Mouse (Mus musculus) cerebellum, adult 2 months (tissue): ENCODE results near the gene Ccnd1.

Source experiments
- CTCF ChIP-seq: fragments of 200-500 bp; IDR thresholded peaks from 2 replicates; pipeline ENCODE4 v1.5.1; 2011; ENCODE audit warnings: low read depth, mild to moderate bottlenecking, control low read depth, low read length, moderate library complexity, borderline replicate concordance; ENCODE audit not compliant: insufficient read depth
- POLR2A ChIP-seq: fragments of 200-500 bp; IDR thresholded peaks from 2 replicates; pipeline ENCODE4 v1.6.1; 2011; ENCODE audit warnings: low read length, control low read depth, borderline replicate concordance; ENCODE audit not compliant: insufficient read depth

- TF ChIP-seq CTCF: no peak
- no peak for TF ChIP-seq POLR2A
Measured at GRCm38 (mm10) chr7:144934901-144935300, 4.8 kb downstream of the Ccnd1 start.
